Mouse (Mus musculus): Measurements from ENCODE around the gene Gm10130. TPM values are rescaled to one million over a fixed set of nuclear protein-coding genes. Genes with fewer than 3 reads are reported as not detected.
"Not testable (repeated sequence)": the region's sequence is repeated elsewhere in the genome, so short reads cannot be mapped to it uniquely, and the experiment has no call there.

The Gm10130 gene
- 1 to 10 TPM in 1 of 2 experiments, not detected in 1; 2.5 TPM for total RNA-seq (2021)
- long read RNA-seq, partial matches to known transcripts = 1 of 4 reads
- long read RNA-seq, other reads (novel, unspliced or antisense) = 3 of 4 reads

DNA sequence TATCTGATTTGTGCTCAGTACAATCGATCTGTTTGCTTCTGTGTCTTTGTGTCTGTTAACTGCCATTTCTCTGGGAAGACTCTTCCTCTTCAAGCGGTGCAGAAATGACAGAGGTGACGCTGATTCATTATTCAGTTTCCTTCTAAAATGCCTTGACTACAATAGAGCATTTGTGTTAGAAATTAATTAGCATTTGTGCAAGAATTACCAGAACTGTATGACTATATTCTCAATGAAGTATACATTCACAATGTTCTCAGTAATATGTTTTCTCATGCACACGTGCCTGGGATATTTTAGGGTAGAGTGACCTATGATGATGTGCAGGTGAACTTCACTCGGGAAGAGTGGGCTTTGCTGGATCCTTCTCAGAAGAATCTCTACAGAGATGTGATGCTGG is at the start of gene Gm10130:
TSS of gene Gm10130 (plus strand) at position 301 of the 400 bp plus-strand sequence.
- DNase-seq (ENCODE audit: low spot score in 2 of 2) = no peak

GRCm38 (mm10) chr2:150293669-150294068 is 29.8 kb upstream of the Gm10130 start:
- no peak for DNase-seq (ENCODE audit: low spot score in 2 of 2)

- DNase-seq (ENCODE audit: low spot score in 2 of 2) = no peak
Observed at GRCm38 (mm10) chr2:150299096-150299495, 24.4 kb upstream of the Gm10130 start.

GRCm38 (mm10) chr2:150307183-150307773 is 16.2 kb upstream of the Gm10130 start:
- no peak for DNase-seq (ENCODE audit: low spot score in 2 of 2)

- peak; percentile 84 to 89 for DNase-seq (ENCODE audit: low spot score in 2 of 2)
Observed at GRCm38 (mm10) chr2:150310952-150311884, 12.3 kb upstream of the Gm10130 start.

DNA sequence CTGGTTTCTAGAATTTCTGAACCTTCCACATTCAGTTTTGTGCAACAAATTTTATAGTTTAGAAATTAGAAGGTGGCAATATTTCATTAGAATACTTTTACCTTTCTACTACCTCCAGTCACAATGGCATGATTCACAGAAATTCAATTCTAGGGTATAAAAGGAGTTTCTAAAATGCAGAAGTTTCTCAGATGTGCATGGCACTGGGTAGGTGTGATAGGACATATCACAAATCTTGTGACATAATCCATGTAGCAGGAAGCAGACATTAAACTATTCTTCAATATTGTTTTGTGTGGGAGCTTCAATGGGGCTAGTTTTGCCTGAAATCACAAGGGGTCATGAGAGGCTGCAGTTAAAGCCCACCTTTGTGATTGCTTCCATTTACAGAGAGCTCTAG is 7.4 kb upstream of the Gm10130 start:
- no peak for DNase-seq (ENCODE audit: low spot score in 2 of 2)

GRCm38 (mm10) chr2:150318973-150319372 is 4.5 kb upstream of the Gm10130 start:
- DNase-seq (ENCODE audit: low spot score in 2 of 2) = no peak

DNA sequence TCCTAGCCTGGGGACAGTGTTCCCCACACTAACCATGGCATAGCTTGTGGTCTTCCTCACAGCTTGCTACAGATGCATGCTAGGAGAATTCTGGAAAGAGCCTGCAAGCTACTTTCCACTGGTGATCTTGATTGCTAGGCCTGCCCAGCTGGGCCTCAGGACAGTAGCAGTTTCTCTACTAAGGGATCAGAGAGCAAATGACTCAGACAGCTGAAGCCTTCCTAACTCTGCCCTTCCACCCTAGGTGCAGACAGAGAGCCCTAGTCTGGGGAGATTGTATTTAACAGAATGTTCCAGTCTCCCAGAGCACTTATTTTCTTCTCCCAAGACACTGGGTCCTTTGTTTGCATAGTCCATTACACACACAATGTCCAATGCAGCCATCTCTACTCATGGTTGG is 33.6 kb downstream of the Gm10130 start:
- not testable (repeated sequence) for DNase-seq (ENCODE audit: low spot score in 2 of 2)

DNA sequence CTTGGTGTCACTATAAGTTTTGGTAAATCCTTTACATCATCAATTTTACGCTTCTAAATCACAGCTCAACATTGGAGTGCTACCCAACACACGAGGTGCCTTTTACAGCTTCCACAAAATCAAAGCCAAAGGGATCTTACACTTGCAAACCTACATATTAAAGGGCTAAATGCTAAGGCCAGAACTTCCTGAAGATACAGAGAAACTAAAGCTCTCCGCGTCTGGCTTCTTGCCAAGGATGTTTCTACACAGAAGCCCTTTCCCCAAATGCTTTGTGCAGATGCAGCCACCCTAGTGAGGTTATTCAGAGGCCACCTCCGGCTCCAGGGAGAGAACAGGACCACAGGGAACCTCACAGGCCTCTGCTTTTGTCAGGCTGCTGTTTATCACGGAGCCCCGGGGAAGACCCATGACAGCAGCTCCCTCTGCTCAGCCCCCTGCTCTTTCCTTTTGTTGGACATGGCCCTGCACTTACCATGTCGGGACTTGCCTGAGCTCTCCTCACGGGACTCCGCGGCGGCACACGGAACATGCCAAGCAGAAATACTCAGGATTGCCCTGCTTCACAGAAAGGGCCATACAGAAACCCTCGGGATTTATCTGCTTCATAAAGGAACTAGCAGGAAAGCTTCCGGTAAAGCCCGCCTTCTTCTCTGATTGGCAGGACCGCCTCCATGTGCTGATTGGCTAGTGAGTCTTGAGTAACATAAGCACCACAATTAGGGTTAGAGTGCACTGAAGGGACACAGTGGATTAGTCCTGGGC is 38.8 kb downstream of the Gm10130 start, which contains the start of gene 3300002I08Rik:
TSS of gene 3300002I08Rik (minus strand) at position 653 of the 765 bp plus-strand sequence.
- peak; percentile 83 to 90 for DNase-seq (ENCODE audit: low spot score in 2 of 2)

- no peak for DNase-seq (ENCODE audit: low spot score in 2 of 2)
Observed at GRCm38 (mm10) chr2:150362878-150363229, 39.4 kb downstream of the Gm10130 start.

DNA sequence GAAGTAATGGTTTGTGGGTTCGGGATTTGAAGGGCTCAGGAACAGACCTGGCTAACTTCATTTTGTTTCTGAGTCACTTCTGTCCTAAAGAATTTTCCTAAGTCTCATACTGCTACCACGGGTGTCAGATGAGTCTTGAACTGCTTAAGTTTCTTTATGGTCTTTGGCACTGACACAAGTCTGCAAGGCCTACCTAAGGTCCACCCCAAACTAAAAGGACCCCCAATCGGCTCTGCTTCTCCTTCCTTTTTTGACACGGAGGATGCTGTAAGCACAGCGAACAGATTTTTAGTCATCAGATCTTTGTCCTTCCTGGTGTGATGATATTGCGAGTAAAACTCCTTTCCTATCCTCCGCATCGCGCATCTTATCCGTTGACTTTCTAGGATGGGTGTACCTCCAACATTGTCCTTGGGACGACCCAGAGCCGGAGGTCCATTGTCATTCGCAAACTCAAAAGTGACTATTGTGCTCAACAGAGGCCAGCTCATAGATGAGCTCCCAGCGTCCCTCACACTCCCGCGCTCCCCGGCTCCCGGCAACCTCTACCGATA is 62.1 kb downstream of the Gm10130 start:
- DNase-seq (ENCODE audit: low spot score in 2 of 2) = not testable (repeated sequence)

- DNase-seq (ENCODE audit: low spot score in 2 of 2) = no peak
Observed at GRCm38 (mm10) chr2:150390198-150390597, 66.7 kb downstream of the Gm10130 start.

- not testable (repeated sequence) for DNase-seq (ENCODE audit: low spot score in 2 of 2)
Observed at GRCm38 (mm10) chr2:150412146-150412545, 88.6 kb downstream of the Gm10130 start.

Other genes starting within 250 kb of the Gm10130 start
- 10 to 100 TPM; 10.5 TPM for gene Zfp120, start 187.0 kb upstream of the Gm10130 start, total RNA-seq (2021)
- not detected for gene Gm10770, start 144.0 kb upstream of the Gm10130 start, total RNA-seq (2021)
- gene Gm14139, start 141.9 kb upstream of the Gm10130 start, total RNA-seq (2021) = not detected
- gene Zfp937, start 105.6 kb upstream of the Gm10130 start, total RNA-seq (2021) = 10 to 100 TPM; 10.1 to 10.3 TPM
- gene Gm21994, start 68.1 kb upstream of the Gm10130 start, total RNA-seq (2021) = 1 to 10 TPM; 7.6 TPM
- gene Gm14124, start 66.2 kb upstream of the Gm10130 start, total RNA-seq (2021) = under 1 TPM; 0.16 to 0.29 TPM
- 10 to 100 TPM; 10.7 to 12.3 TPM for gene 3300002I08Rik, start 39.1 kb downstream of the Gm10130 start, total RNA-seq (2021)
- 1 to 10 TPM; 7.6 to 8.6 TPM for gene Zfp442, start 127.8 kb downstream of the Gm10130 start, total RNA-seq (2021)
- under 1 TPM; 0.25 to 0.66 TPM for gene Zfp345, start 161.4 kb downstream of the Gm10130 start, total RNA-seq (2021)
- gene Cst7, start 246.7 kb downstream of the Gm10130 start, total RNA-seq (2021) = not detected